Mouse (Mus musculus): ENCODE measurements around the gene Olfr1393. TPM values are rescaled to one million over a fixed set of nuclear protein-coding genes. Genes with fewer than 3 reads are reported as not detected.

Gene Olfr1393
- polyA plus RNA-seq, 1 experiment from 2014 or later: not detected

GRCm38 (mm10) chr11:49329686-49330085 is 51.6 kb downstream of the Olfr1393 start:
- Histone ChIP-seq H3K9me3 (no peaks in the 10 kb centered on the region), H3K27me3 (no peaks in the 10 kb centered on the region), H3K4me2 (no peak overlapping the region), H3K4me3 (no peak overlapping the region), H3K36me3 (no peaks in the 10 kb centered on the region), H3K4me1 (no peaks in the 10 kb centered on the region), H3K27ac (no peak overlapping the region), H3K9ac (no peak overlapping the region)
- 57% methylated on average over 1 of the region's 1 CpGs for WGBS
- ATAC-seq (ENCODE audit: borderline replicate concordance, extremely low read depth, low FRiP score, low TSS enrichment): no peak

Other genes with a start within 250 kb of the Olfr1393 start
- gene 9930111J21Rik2, start 227.1 kb upstream of the Olfr1393 start, polyA plus RNA-seq (2015; fragmentation: Nextera tagmentation; extraction: Ambion mirVana): 0.55 and 1.1 TPM in 2 replicates
- 0.72 and 1.3 TPM in 2 replicates for gene Tgtp2, start 214.1 kb upstream of the Olfr1393 start, polyA plus RNA-seq (2015; fragmentation: Nextera tagmentation; extraction: Ambion mirVana)
- 2.6 and 3.1 TPM in 2 replicates for gene Ifi47, start 201.7 kb upstream of the Olfr1393 start, polyA plus RNA-seq (2015; fragmentation: Nextera tagmentation; extraction: Ambion mirVana)
- gene Olfr1396, start 163.4 kb upstream of the Olfr1393 start, polyA plus RNA-seq (2015; fragmentation: Nextera tagmentation; extraction: Ambion mirVana): not detected in 2 replicates
- gene Olfr1395, start 136.0 kb upstream of the Olfr1393 start, polyA plus RNA-seq (2015; fragmentation: Nextera tagmentation; extraction: Ambion mirVana): not detected in 2 replicates
- gene Olfr1394, start 123.9 kb upstream of the Olfr1393 start, polyA plus RNA-seq (2015; fragmentation: Nextera tagmentation; extraction: Ambion mirVana): not detected in 2 replicates
- 0.48 and 1.1 TPM in 2 replicates for gene Btnl9, start 91.1 kb upstream of the Olfr1393 start, polyA plus RNA-seq (2015; fragmentation: Nextera tagmentation; extraction: Ambion mirVana)
- gene Zfp62, start 75.0 kb upstream of the Olfr1393 start, polyA plus RNA-seq (2015; fragmentation: Nextera tagmentation; extraction: Ambion mirVana): 37.6 and 40.3 TPM in 2 replicates
- 65.0 and 69.6 TPM in 2 replicates for gene Mgat1, start 34.1 kb upstream of the Olfr1393 start, polyA plus RNA-seq (2015; fragmentation: Nextera tagmentation; extraction: Ambion mirVana)
- not detected in 2 replicates for gene Olfr1392, start 7.0 kb downstream of the Olfr1393 start, polyA plus RNA-seq (2015; fragmentation: Nextera tagmentation; extraction: Ambion mirVana)
- gene Olfr10, start 26.4 kb downstream of the Olfr1393 start, polyA plus RNA-seq (2015; fragmentation: Nextera tagmentation; extraction: Ambion mirVana): not detected in 2 replicates
- not detected in 2 replicates for gene Olfr1391, start 44.4 kb downstream of the Olfr1393 start, polyA plus RNA-seq (2015; fragmentation: Nextera tagmentation; extraction: Ambion mirVana)
- gene Olfr1390, start 56.9 kb downstream of the Olfr1393 start, polyA plus RNA-seq (2015; fragmentation: Nextera tagmentation; extraction: Ambion mirVana): not detected in 2 replicates
- gene Olfr1389, start 144.8 kb downstream of the Olfr1393 start, polyA plus RNA-seq (2015; fragmentation: Nextera tagmentation; extraction: Ambion mirVana): not detected in 2 replicates
- 0.06 and 0.10 TPM in 2 replicates for gene Olfr1388, start 158.3 kb downstream of the Olfr1393 start, polyA plus RNA-seq (2015; fragmentation: Nextera tagmentation; extraction: Ambion mirVana)
- gene Olfr1387, start 177.0 kb downstream of the Olfr1393 start, polyA plus RNA-seq (2015; fragmentation: Nextera tagmentation; extraction: Ambion mirVana): not detected in 2 replicates
- not detected in 2 replicates for gene Olfr1386, start 186.7 kb downstream of the Olfr1393 start, polyA plus RNA-seq (2015; fragmentation: Nextera tagmentation; extraction: Ambion mirVana)
- not detected in 2 replicates for gene Olfr1385, start 210.8 kb downstream of the Olfr1393 start, polyA plus RNA-seq (2015; fragmentation: Nextera tagmentation; extraction: Ambion mirVana)
- gene Olfr1384, start 228.4 kb downstream of the Olfr1393 start, polyA plus RNA-seq (2015; fragmentation: Nextera tagmentation; extraction: Ambion mirVana): not detected in 2 replicates
- not detected in 2 replicates for gene Olfr1383, start 241.3 kb downstream of the Olfr1393 start, polyA plus RNA-seq (2015; fragmentation: Nextera tagmentation; extraction: Ambion mirVana)
- not detected in 2 replicates for gene Olfr1382, start 249.9 kb downstream of the Olfr1393 start, polyA plus RNA-seq (2015; fragmentation: Nextera tagmentation; extraction: Ambion mirVana)